Mouse (Mus musculus): ENCODE measurements at regions not wholly inside any gene's neighbourhood (a gene's known extent, or its start where the extent isn't known, plus 50 kb on each side); places are given as distances from the start of the nearest gene placed in this dataset.

GRCm38 (mm10) chr1:60823006-60823665, 63.7 kb upstream of the Ctla4 start:
- peak in 1 of 2 experiments; percentile 45 for DNase-seq (ENCODE audit: low spot score in 2 of 2)

GRCm38 (mm10) chr1:60824218-60825125, 62.3 kb upstream of the Ctla4 start:
- DNase-seq (ENCODE audit: low spot score in 2 of 2) = peak in 1 of 2 experiments; percentile 23

GRCm38 (mm10) chr1:60825256-60826186, 61.3 kb upstream of the Ctla4 start:
- peak in 1 of 2 experiments; percentile 30 for DNase-seq (ENCODE audit: low spot score in 2 of 2)

GRCm38 (mm10) chr1:60826981-60827380, 59.8 kb upstream of the Ctla4 start:
- DNase-seq (ENCODE audit: low spot score in 2 of 2) = no peak

GRCm38 (mm10) chr1:60828152-60828551, 58.6 kb upstream of the Ctla4 start:
- DNase-seq (ENCODE audit: low spot score in 2 of 2) = no peak

GRCm38 (mm10) chr1:60829849-60830248, 57.0 kb upstream of the Ctla4 start:
- DNase-seq (ENCODE audit: low spot score in 2 of 2) = no peak

GRCm38 (mm10) chr1:60833668-60834067, 53.1 kb upstream of the Ctla4 start:
- DNase-seq (ENCODE audit: low spot score in 2 of 2) = no peak
